Mouse (Mus musculus): ENCODE results near the gene Tprg. TPM values are rescaled to one million over a fixed set of nuclear protein-coding genes. Genes with fewer than 3 reads are reported as not detected.
A peak's percentile ranks its signal among the peaks of the same experiment; 100 is the strongest.

Gene Tprg
- total RNA-seq, 2 experiments from 2014 or later, result not detected

GRCm38 (mm10) chr16:25425376-25425775 lies 138.8 kb downstream of the Tprg start:
- DNase-seq, result no peak

- DNase-seq, result peak in 1 of 2 experiments; percentile 18
These were observed 139.6 kb downstream of the Tprg start for GRCm38 (mm10) chr16:25426261-25426660.

- no peak for DNase-seq
These were observed 153.4 kb downstream of the Tprg start for GRCm38 (mm10) chr16:25440039-25440438.

GRCm38 (mm10) chr16:25445580-25445979 lies 159.0 kb downstream of the Tprg start:
- peak; percentile 47 to 58 for DNase-seq

GRCm38 (mm10) chr16:25451511-25451910 lies 164.9 kb downstream of the Tprg start:
- no peak for DNase-seq

GRCm38 (mm10) chr16:25464732-25465131 lies 178.1 kb downstream of the Tprg start:
- no peak for DNase-seq

GRCm38 (mm10) chr16:25465435-25466139 lies 179.0 kb downstream of the Tprg start:
- DNase-seq, result peak; percentile 35 to 52

- DNase-seq, result no peak
These were observed 181.4 kb downstream of the Tprg start for GRCm38 (mm10) chr16:25468040-25468439.

- DNase-seq, result no peak
These were observed 182.0 kb downstream of the Tprg start for GRCm38 (mm10) chr16:25468662-25469061.
